ENCODE assay signal across 18 mouse cellular contexts in genomic region chr8:110188961-110189750, GRCm38 (mm10). TPM values are rescaled to one million over a fixed set of nuclear protein-coding genes. Genes with fewer than 3 reads are reported as not detected.
DNase-seq lines count a peak whose midpoint lies in the region; ATAC-seq and TF ChIP-seq lines count a peak whose summit lies in the region.
"Had no signal": no experiment of that assay in that cellular context is flagged by ENCODE, and none has a peak within 500 bp of the region (broad histone marks: within the 10 kb centered on the region; RNA-seq: fewer than 3 reads in every experiment).

No protein-coding gene starts in this region.

- no peak for TF ChIP-seq CTCF in brain, embryonic 14.5 days (IDR thresholded peaks at IDR 0.05; ENCODE audit: borderline replicate concordance, extremely low read depth, insufficient read depth, insufficient read length)
- TF ChIP-seq CTCF in midbrain, postnatal 0 days (IDR thresholded peaks at IDR 0.05): no peak

- no peaks in the 10 kb centered on the region for H3K9me3 ChIP-seq in heart, embryonic 12.5 days (replicated peaks)
- no peaks in the 10 kb centered on the region for H3K9me3 ChIP-seq in hindbrain, embryonic 13.5 days
- no peaks in the 10 kb centered on the region for H3K9me3 ChIP-seq in midbrain, postnatal 0 days (ENCODE audit: low read length)
- H3K9me3 ChIP-seq: heart, embryonic 15.5 days; limb, embryonic 13.5 days; stomach, embryonic 15.5 days had no signal

- H3K4me2 ChIP-seq in heart, embryonic 12.5 days: no peak overlapping the region
- H3K4me2 ChIP-seq in hindbrain, embryonic 13.5 days: no peak overlapping the region
- H3K4me2 ChIP-seq in midbrain, postnatal 0 days (ENCODE audit: low read depth, low read length, poor library complexity, severe bottlenecking): no peak overlapping the region
- H3K4me2 ChIP-seq: heart, embryonic 15.5 days; limb, embryonic 13.5 days; stomach, embryonic 15.5 days had no signal

- no peaks in the 10 kb centered on the region for H3K36me3 ChIP-seq in heart, embryonic 12.5 days
- H3K36me3 ChIP-seq in hindbrain, embryonic 13.5 days: no peaks in the 10 kb centered on the region
- no peaks in the 10 kb centered on the region for H3K36me3 ChIP-seq in midbrain, postnatal 0 days (ENCODE audit: insufficient read depth, low read length)
- H3K36me3 ChIP-seq: heart, embryonic 15.5 days; limb, embryonic 13.5 days; stomach, embryonic 15.5 days had no signal

- peaks cover 16% of the 10 kb centered on the region for H3K27me3 ChIP-seq in heart, embryonic 12.5 days (replicated peaks)
- H3K27me3 ChIP-seq in hindbrain, embryonic 13.5 days: no peaks in the 10 kb centered on the region
- H3K27me3 ChIP-seq in midbrain, postnatal 0 days (ENCODE audit: insufficient read depth, low read length): no peaks in the 10 kb centered on the region
- H3K27me3 ChIP-seq: stomach, embryonic 15.5 days had no signal

- TF ChIP-seq POLR2A in brain, embryonic 14.5 days (IDR thresholded peaks at IDR 0.05; ENCODE audit: borderline replicate concordance, extremely low read depth, insufficient read depth, insufficient read length, poor library complexity, severe bottlenecking): no peak

- no peak overlapping the region for H3K4me3 ChIP-seq in heart, embryonic 12.5 days
- no peak overlapping the region for H3K4me3 ChIP-seq in hindbrain, embryonic 13.5 days
- no peak overlapping the region for H3K4me3 ChIP-seq in midbrain, postnatal 0 days (ENCODE audit: low read depth, low read length)
- H3K4me3 ChIP-seq: heart, embryonic 15.5 days; limb, embryonic 13.5 days; stomach, embryonic 15.5 days had no signal

- H3K4me1 ChIP-seq in heart, embryonic 12.5 days (replicated peaks): no peaks in the 10 kb centered on the region
- H3K4me1 ChIP-seq in hindbrain, embryonic 13.5 days (replicated peaks): peaks cover 16% of the 10 kb centered on the region
- peaks cover 5% of the 10 kb centered on the region; the same call in 1 of the 2 replicates for H3K4me1 ChIP-seq in midbrain, postnatal 0 days (ENCODE audit: insufficient read depth, low read length)
- H3K4me1 ChIP-seq: heart, embryonic 15.5 days; stomach, embryonic 15.5 days had no signal

- no peak overlapping the region for H3K27ac ChIP-seq in heart, embryonic 12.5 days (ENCODE audit: poor library complexity, severe bottlenecking)
- H3K27ac ChIP-seq in hindbrain, embryonic 13.5 days: peak overlapping the region; percentile 52
- peak overlapping the region; percentile 47 for H3K27ac ChIP-seq in midbrain, postnatal 0 days (ENCODE audit: low read depth, low read length)
- H3K27ac ChIP-seq: heart, embryonic 15.5 days; limb, embryonic 13.5 days; stomach, embryonic 15.5 days had no signal

- WGBS in heart, embryonic 12.5 days: 15% methylated on average over 8 of the region's 8 CpGs
- 31% methylated on average over 8 of the region's 8 CpGs for WGBS in hindbrain, embryonic 13.5 days
- 15% methylated on average over 8 of the region's 8 CpGs for WGBS in midbrain, postnatal 0 days

- no peak for ATAC-seq in heart, embryonic 12.5 days (ENCODE audit: insufficient number of reproducible peaks, low FRiP score)
- ATAC-seq in hindbrain, embryonic 13.5 days (ENCODE audit: low FRiP score): no peak
- 0 out of 2 replicates have a peak, but pooled peaks have one; percentile 44 for ATAC-seq in midbrain, postnatal 0 days (ENCODE audit: low FRiP score)
- ATAC-seq: inflammation-experienced regulatory T-cells, adult 6 months had no signal

- no peak overlapping the region for H3K9ac ChIP-seq in heart, embryonic 12.5 days
- H3K9ac ChIP-seq in hindbrain, embryonic 13.5 days: no peak overlapping the region; the same call in 1 of the 2 replicates
- no peak overlapping the region for H3K9ac ChIP-seq in midbrain, postnatal 0 days (replicated peaks; ENCODE audit: low read length, poor library complexity, severe bottlenecking)
- H3K9ac ChIP-seq: heart, embryonic 15.5 days; limb, embryonic 13.5 days; stomach, embryonic 15.5 days had no signal

- peak; percentile 73 for DNase-seq in heart, adult 11 months
- peak; percentile 84 for DNase-seq in brain, embryonic 14.5 days (ENCODE audit: low read depth)
- peak; percentile 64 for DNase-seq in midbrain, postnatal 0 days (ENCODE audit: low spot score)
- DNase-seq in spleen, postnatal 10 days (ENCODE audit: low spot score in 2 of 2): no peak
- DNase-seq in layer of hippocampus, adult 18-20 months (ENCODE audit: low spot score in 2 of 2): no peak
- DNase-seq in adrenal gland, postnatal 14 days: no peak
- DNase-seq: adrenal gland, adult 2 months; cerebellum, adult 9-10 months; gastrocnemius, postnatal 14 days; thymus, postnatal 14 days had no signal

RNA-seq across cellular contexts. Expression of gene Calb2, which starts 21.1 kb away (rescaled TPM):
- polyA plus RNA-seq in heart, embryonic 12.5 days (2016; fragmentation: Nextera tagmentation; extraction: Ambion mirVana): 1.7 and 1.8 TPM in 2 replicates
- polyA plus RNA-seq in brain, embryonic 14.5 days (2012; rRNA removed): 40.6 and 45.5 TPM in 2 replicates
- polyA plus RNA-seq in hindbrain, embryonic 13.5 days (2015; fragmentation: Nextera tagmentation; extraction: Ambion mirVana): 53.3 and 69.2 TPM in 2 replicates
- 105 and 126 TPM in 2 replicates for total RNA-seq in midbrain, postnatal 0 days (2014; rRNA removed)
- polyA plus RNA-seq in midbrain, postnatal 0 days (2015; fragmentation: Nextera tagmentation; extraction: Ambion mirVana): 295 and 359 TPM in 2 replicates
- 10 to 100 TPM; 28.5 to 45.8 TPM for total RNA-seq in layer of hippocampus, adult 18-20 months (2021)
- total RNA-seq in adrenal gland, postnatal 14 days (2021): 0.34 and 0.56 TPM in 2 replicates
- polyA plus RNA-seq: adrenal gland, adult 2 months; inflammation-experienced regulatory T-cells, adult 6 months; kidney, embryonic 14.5 days; liver, embryonic 16.5 days had no signal

RNA-seq across cellular contexts. Expression of gene Cmtr2, which starts 26.3 kb away (rescaled TPM):
- 6.4 and 6.7 TPM in 2 replicates for polyA plus RNA-seq in heart, embryonic 12.5 days (2016; fragmentation: Nextera tagmentation; extraction: Ambion mirVana)
- polyA plus RNA-seq in brain, embryonic 14.5 days (2012; rRNA removed): 13.2 and 13.3 TPM in 2 replicates
- 10.9 and 12.0 TPM in 2 replicates for polyA plus RNA-seq in hindbrain, embryonic 13.5 days (2015; fragmentation: Nextera tagmentation; extraction: Ambion mirVana)
- 17.1 and 19.1 TPM in 2 replicates for total RNA-seq in midbrain, postnatal 0 days (2014; rRNA removed)
- polyA plus RNA-seq in midbrain, postnatal 0 days (2015; fragmentation: Nextera tagmentation; extraction: Ambion mirVana): 7.4 and 7.7 TPM in 2 replicates
- 1 to 10 TPM; 6.6 to 7.0 TPM for total RNA-seq in layer of hippocampus, adult 18-20 months (2021)
- 7.9 and 8.4 TPM in 2 replicates for total RNA-seq in adrenal gland, postnatal 14 days (2021)

Comparison
In these comparisons a context has a peak if more than half of its experiments do, and no peak if none do; other contexts are left out.
1. DNase-seq: peak in heart, adult 11 months (single experiment), brain, embryonic 14.5 days (single experiment) and midbrain, postnatal 0 days (single experiment); none in spleen, postnatal 10 days (0 of 2), layer of hippocampus, adult 18-20 months (0 of 2) and adrenal gland, postnatal 14 days (single experiment).
2. RNA of gene Calb2, which starts 21.1 kb away (polyA plus RNA-seq): 295 to 359 TPM in midbrain, postnatal 0 days, 53.3 to 69.2 TPM in hindbrain, embryonic 13.5 days and 40.6 to 45.5 TPM in brain, embryonic 14.5 days; 1.7 to 1.8 TPM in heart, embryonic 12.5 days; every median in the first group is over 10 times any median in the second.